Mouse (Mus musculus): ENCODE results near the gene Ulk3. TPM values are rescaled to one million over a fixed set of nuclear protein-coding genes. Genes with fewer than 3 reads are reported as not detected.

Gene Ulk3
- total and polyA plus RNA-seq, 3 experiments = 5.7 to 19.1 (median 6.7) TPM

DNA sequence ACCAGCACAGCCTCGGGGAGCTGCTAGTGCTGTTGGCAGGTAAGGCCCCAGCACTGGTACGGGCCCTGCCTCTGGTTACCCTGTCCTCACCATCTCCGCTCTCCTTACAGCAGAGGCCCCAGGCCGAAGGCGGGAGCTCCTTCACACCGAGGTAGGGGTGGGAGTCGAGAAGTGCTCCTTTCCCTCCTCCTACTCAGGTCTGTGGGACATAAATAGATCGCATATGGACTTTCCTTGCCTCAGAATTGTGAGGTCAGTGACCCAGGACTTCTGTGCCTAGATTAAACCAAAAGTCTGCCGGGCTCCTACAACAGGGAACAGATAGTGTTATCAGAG lies 4.9 kb downstream of the Ulk3 start:
- 66% methylated on average over 9 of the region's 9 CpGs for WGBS
- H3K36me3 ChIP-seq (ENCODE audit: control insufficient read depth, insufficient read depth, low read length) = no peaks in the 10 kb centered on the region
- no peak overlapping the region for H3K27ac ChIP-seq
- H3K4me1 ChIP-seq (ENCODE audit: control insufficient read depth, insufficient read depth, low read length) = 0 out of 2 replicates have a peak, but pooled peaks cover 2% of the 10 kb centered on the region
- no peak overlapping the region for H3K4me3 ChIP-seq
- H3K9ac ChIP-seq (ENCODE audit: low read depth, low read length) = no peak overlapping the region
- TF ChIP-seq EP300 (IDR thresholded peaks at IDR 0.05; ENCODE audit: insufficient read depth, low read depth, low read length) (no peak), POLR2A (IDR thresholded peaks at IDR 0.05; ENCODE audit: insufficient read depth, low read depth, low read length) (no peak), CTCF (IDR thresholded peaks at IDR 0.05) (no peak)
- intact Hi-C loops (cut with DNase I) = no loop called here
- no peak for DNase-seq
- H3K79me2 ChIP-seq (replicated peaks; ENCODE audit: control insufficient read depth, insufficient read depth, low read length) = no peaks in the 10 kb centered on the region
- H3K27me3 ChIP-seq (ENCODE audit: control insufficient read depth, insufficient read depth, low read length) = no peaks in the 10 kb centered on the region

DNA sequence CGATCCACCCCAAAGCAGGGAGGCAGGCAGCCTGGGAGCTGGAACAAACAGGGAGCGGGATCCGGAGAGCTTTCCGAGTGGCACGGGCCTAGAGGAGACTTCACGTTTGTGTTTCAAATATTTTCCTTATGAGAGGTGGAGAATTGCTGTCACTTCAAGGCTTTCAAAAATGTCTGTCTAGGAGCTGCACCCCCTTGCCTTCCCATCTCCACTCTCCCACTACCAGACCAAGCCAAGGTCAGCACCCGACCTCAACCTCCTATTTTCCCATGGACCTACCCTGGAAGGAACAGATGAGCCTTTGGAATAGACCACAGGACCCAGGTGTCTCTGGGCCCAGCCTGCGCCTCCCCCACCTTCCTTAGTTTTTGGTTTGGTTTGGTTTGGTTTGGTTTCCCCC lies 8.0 kb downstream of the Ulk3 start:
- H3K36me3 ChIP-seq (ENCODE audit: control insufficient read depth, insufficient read depth, low read length) = no peaks in the 10 kb centered on the region
- TF ChIP-seq EP300 (IDR thresholded peaks at IDR 0.05; ENCODE audit: insufficient read depth, low read depth, low read length) (no peak), POLR2A (IDR thresholded peaks at IDR 0.05; ENCODE audit: insufficient read depth, low read depth, low read length) (no peak), CTCF (IDR thresholded peaks at IDR 0.05) (no peak)
- intact Hi-C loops (cut with DNase I) = no loop called here
- H3K4me1 ChIP-seq (ENCODE audit: control insufficient read depth, insufficient read depth, low read length) = 0 out of 2 replicates have a peak, but pooled peaks cover 2% of the 10 kb centered on the region
- no peaks in the 10 kb centered on the region for H3K27me3 ChIP-seq (ENCODE audit: control insufficient read depth, insufficient read depth, low read length)
- H3K4me3 ChIP-seq = no peak overlapping the region
- DNase-seq = no peak
- H3K9ac ChIP-seq (ENCODE audit: low read depth, low read length) = no peak overlapping the region
- 80% methylated on average over 8 of the region's 8 CpGs for WGBS
- no peak overlapping the region for H3K27ac ChIP-seq
- no peaks in the 10 kb centered on the region for H3K79me2 ChIP-seq (replicated peaks; ENCODE audit: control insufficient read depth, insufficient read depth, low read length)

DNA sequence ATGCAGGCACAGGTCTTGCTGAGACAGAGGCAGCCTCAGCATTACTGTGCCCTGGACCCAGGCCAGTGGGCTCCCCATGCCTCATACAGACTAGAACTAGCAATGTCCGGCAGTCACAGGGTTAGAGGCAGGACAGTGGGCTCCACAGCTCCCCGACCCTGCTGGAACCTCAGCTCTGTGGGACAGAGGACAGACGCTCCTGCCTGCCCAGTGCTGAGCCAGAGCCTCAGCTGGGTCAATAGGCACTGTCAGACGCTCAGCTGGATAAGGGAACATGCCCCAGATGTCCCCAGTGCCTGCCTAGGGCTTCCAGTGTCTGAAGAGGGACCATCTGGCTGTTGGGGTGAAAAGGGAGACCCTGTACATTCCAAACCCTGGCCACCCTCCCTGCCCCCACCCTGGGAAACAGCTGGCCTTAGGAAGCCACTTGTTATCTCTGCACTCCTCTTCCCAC lies 8.7 kb downstream of the Ulk3 start:
- no peak for DNase-seq
- no peaks in the 10 kb centered on the region for H3K36me3 ChIP-seq (ENCODE audit: control insufficient read depth, insufficient read depth, low read length)
- H3K27ac ChIP-seq = peak overlapping the region; percentile 23
- H3K79me2 ChIP-seq (replicated peaks; ENCODE audit: control insufficient read depth, insufficient read depth, low read length) = no peaks in the 10 kb centered on the region
- intact Hi-C loops (cut with DNase I) = no loop called here
- 21% methylated on average over 4 of the region's 4 CpGs for WGBS
- H3K4me1 ChIP-seq (ENCODE audit: control insufficient read depth, insufficient read depth, low read length) = 0 out of 2 replicates have a peak, but pooled peaks cover 2% of the 10 kb centered on the region
- no peak overlapping the region for H3K4me3 ChIP-seq
- H3K27me3 ChIP-seq (ENCODE audit: control insufficient read depth, insufficient read depth, low read length) = no peaks in the 10 kb centered on the region
- no peak for TF ChIP-seq CTCF (IDR thresholded peaks at IDR 0.05)
- TF ChIP-seq EP300 (IDR thresholded peaks at IDR 0.05; ENCODE audit: insufficient read depth, low read depth, low read length) = no peak
- TF ChIP-seq POLR2A (IDR thresholded peaks at IDR 0.05; ENCODE audit: insufficient read depth, low read depth, low read length) = no peak
- H3K9ac ChIP-seq (ENCODE audit: low read depth, low read length) = no peak overlapping the region

DNA sequence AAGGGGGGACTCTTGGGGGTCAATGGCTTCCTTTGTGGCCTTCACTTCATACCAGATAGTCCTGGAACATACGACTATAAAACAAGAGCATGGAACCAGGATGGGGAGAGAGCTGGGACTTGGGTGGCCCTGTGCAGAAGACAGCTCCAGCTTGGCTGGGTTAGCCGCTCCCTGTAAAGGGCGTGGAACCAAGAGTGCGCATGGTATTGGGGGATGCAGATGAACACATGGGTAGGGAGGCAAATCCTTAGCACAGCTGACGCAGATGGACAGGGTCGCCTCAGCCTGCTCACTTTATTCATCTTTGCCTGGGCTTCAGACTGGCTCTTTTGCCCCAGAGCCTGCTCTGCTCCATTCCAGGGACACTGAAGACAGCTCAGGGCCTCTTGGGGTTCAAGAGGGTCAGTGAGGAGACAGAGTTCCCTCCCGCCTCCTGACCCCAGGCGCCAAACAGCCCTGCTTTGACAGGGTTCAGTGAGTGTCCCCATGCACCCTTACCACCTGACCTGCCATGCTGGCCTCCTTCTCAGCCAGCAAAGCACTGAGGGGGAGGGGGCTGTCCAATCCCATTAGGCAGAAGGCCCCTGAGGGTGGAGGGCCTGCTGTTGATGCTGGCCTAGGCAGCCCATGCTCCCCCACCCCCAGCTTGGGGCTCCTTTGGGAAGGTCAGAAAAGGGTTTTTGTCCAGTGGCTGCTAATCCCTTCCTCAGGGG lies 9.8 kb downstream of the Ulk3 start:
- intact Hi-C loops (cut with DNase I) = no loop called here
- 77% methylated on average over 8 of the region's 8 CpGs for WGBS
- TF ChIP-seq CTCF (IDR thresholded peaks at IDR 0.05) (no peak), EP300 (IDR thresholded peaks at IDR 0.05; ENCODE audit: insufficient read depth, low read depth, low read length) (no peak), POLR2A (IDR thresholded peaks at IDR 0.05; ENCODE audit: insufficient read depth, low read depth, low read length) (no peak)
- no peak for DNase-seq
- H3K9ac ChIP-seq (ENCODE audit: low read depth, low read length) = no peak overlapping the region
- no peak overlapping the region for H3K4me3 ChIP-seq
- H3K27ac ChIP-seq = no peak overlapping the region
- H3K79me2 ChIP-seq (replicated peaks; ENCODE audit: control insufficient read depth, insufficient read depth, low read length) = no peaks in the 10 kb centered on the region
- H3K36me3 ChIP-seq (ENCODE audit: control insufficient read depth, insufficient read depth, low read length) = no peaks in the 10 kb centered on the region
- no peaks in the 10 kb centered on the region for H3K27me3 ChIP-seq (ENCODE audit: control insufficient read depth, insufficient read depth, low read length)
- 0 out of 2 replicates have a peak, but pooled peaks cover 2% of the 10 kb centered on the region for H3K4me1 ChIP-seq (ENCODE audit: control insufficient read depth, insufficient read depth, low read length)

DNA sequence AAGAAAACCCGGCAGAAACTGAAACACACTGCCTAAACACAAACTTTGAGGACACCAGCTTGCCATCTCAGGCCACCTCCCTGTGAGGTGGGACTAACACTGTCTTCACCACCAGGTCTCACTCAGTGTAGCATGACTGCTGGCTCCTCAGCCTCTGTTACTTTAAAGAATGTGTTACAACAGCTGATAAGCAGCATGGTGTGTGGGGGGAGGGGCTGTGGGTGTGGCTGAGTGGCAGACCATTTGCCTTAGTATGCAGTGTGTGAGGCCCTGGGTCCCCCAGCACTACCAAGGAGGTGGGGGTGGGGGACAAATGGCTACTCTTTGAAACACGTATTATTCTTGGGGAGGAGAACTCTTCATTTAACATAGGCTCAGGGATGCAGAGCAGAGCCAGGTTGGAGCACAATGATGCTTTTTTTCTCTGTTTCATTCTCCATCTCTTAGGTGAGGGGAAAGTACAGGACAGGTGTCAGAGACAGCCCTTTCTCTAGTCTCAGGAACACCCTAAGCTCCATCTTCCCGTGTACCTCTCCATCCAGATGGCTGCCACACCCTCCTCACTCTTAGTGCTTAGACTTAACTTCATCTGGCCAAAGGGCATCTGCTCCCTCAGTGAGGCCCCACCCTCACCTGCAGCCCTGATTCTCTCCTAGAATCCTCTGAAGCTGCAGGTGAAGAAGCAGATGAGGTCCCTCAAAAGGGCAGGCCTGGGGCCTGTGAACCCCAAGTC lies 11.5 kb downstream of the Ulk3 start:
- WGBS = 25% methylated on average over 3 of the region's 3 CpGs
- no peak for DNase-seq
- H3K79me2 ChIP-seq (replicated peaks; ENCODE audit: control insufficient read depth, insufficient read depth, low read length) = no peaks in the 10 kb centered on the region
- H3K4me3 ChIP-seq = no peak overlapping the region
- H3K27me3 ChIP-seq (ENCODE audit: control insufficient read depth, insufficient read depth, low read length) = 0 out of 2 replicates have a peak, but pooled peaks cover 2% of the 10 kb centered on the region
- H3K36me3 ChIP-seq (ENCODE audit: control insufficient read depth, insufficient read depth, low read length) = no peaks in the 10 kb centered on the region
- H3K9ac ChIP-seq (ENCODE audit: low read depth, low read length) = no peak overlapping the region
- 0 out of 2 replicates have a peak, but pooled peaks cover 2% of the 10 kb centered on the region for H3K4me1 ChIP-seq (ENCODE audit: control insufficient read depth, insufficient read depth, low read length)
- no peak overlapping the region for H3K27ac ChIP-seq
- intact Hi-C loops (cut with DNase I) = no loop called here
- no peak for TF ChIP-seq POLR2A (IDR thresholded peaks at IDR 0.05; ENCODE audit: insufficient read depth, low read depth, low read length)
- TF ChIP-seq EP300 (IDR thresholded peaks at IDR 0.05; ENCODE audit: insufficient read depth, low read depth, low read length) = no peak
- TF ChIP-seq CTCF (IDR thresholded peaks at IDR 0.05) = no peak

DNA sequence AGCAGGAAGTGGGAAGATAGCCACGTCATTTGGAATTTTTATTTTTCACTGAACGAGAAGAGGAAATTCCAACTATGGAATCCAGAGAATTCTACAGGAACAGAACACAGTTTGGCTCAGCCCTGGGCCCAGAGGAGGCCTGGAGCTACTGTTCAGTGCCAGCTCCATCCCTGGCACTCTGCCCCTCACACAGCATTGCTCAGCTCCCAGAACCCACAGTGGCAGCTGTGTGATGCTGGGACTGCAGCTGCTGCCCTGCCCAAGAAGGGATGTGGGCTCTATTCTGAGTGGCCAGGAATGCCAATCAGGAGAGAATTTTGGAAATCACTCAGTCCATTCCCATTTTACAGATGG lies 12.1 kb downstream of the Ulk3 start:
- Histone ChIP-seq H3K4me3 (no peak overlapping the region), H3K4me1 (ENCODE audit: control insufficient read depth, insufficient read depth, low read length) (0 out of 2 replicates have a peak, but pooled peaks cover 2% of the 10 kb centered on the region), H3K79me2 (replicated peaks; ENCODE audit: control insufficient read depth, insufficient read depth, low read length) (no peaks in the 10 kb centered on the region), H3K27ac (no peak overlapping the region; the same call in 1 of the 2 replicates), H3K9ac (ENCODE audit: low read depth, low read length) (no peak overlapping the region), H3K36me3 (ENCODE audit: control insufficient read depth, insufficient read depth, low read length) (no peaks in the 10 kb centered on the region), H3K27me3 (ENCODE audit: control insufficient read depth, insufficient read depth, low read length) (peaks cover 4% of the 10 kb centered on the region)
- DNase-seq = no peak
- intact Hi-C loops (cut with DNase I) = no loop called here
- no peak for TF ChIP-seq POLR2A (IDR thresholded peaks at IDR 0.05; ENCODE audit: insufficient read depth, low read depth, low read length)
- no peak for TF ChIP-seq EP300 (IDR thresholded peaks at IDR 0.05; ENCODE audit: insufficient read depth, low read depth, low read length)
- TF ChIP-seq CTCF (IDR thresholded peaks at IDR 0.05) = no peak
- 13% methylated on average over 2 of the region's 2 CpGs for WGBS
